Mouse (Mus musculus): Measurements from ENCODE around the gene Tecr.

GRCm38 (mm10) chr8:83579676-83580075 is 28.1 kb downstream of the Tecr start:
- no peak for TF ChIP-seq CTCF (IDR thresholded peaks at IDR 0.05; ENCODE audit: low read depth)
- TF ChIP-seq EP300 (IDR thresholded peaks at IDR 0.05; ENCODE audit: low read depth), result no peak

All from heart, postnatal 0 days (tissue).